Mouse (Mus musculus) midbrain, embryonic 10.5 days (tissue): Measurements from ENCODE around the gene E2f3. TPM values are rescaled to one million over a fixed set of nuclear protein-coding genes. Genes with fewer than 3 reads are reported as not detected.

ENCODE experiments used
- DNase-seq: peaks from one replicate; pipeline ENCODE4 v3.0.0-alpha.2; 2017; ENCODE audit warnings: low spot score
- H3K27ac ChIP-seq: fragments of 300-500 bp; sonication (generic); replicated peaks from 2 replicates; pipeline ENCODE4 v1.5.1; 2016; ENCODE audit warnings: mild to moderate bottlenecking
- H3K27me3 ChIP-seq: fragments of 300-500 bp; sonication (generic); 2 replicates; pipeline ENCODE4 v1.6.1; 2016; ENCODE audit warnings: low read depth, mild to moderate bottlenecking; ENCODE audit not compliant: poor library complexity, severe bottlenecking
- H3K36me3 ChIP-seq: fragments of 300-500 bp; sonication (generic); 2 replicates; pipeline ENCODE4 v1.6.1; 2016; ENCODE audit warnings: mild to moderate bottlenecking, moderate library complexity
- H3K4me1 ChIP-seq: fragments of 300-500 bp; sonication (generic); 2 replicates; pipeline ENCODE4 v1.6.1; 2016
- H3K4me3 ChIP-seq: fragments of 300-500 bp; sonication (generic); 2 replicates; pipeline ENCODE4 v1.5.1; 2016; ENCODE audit warnings: mild to moderate bottlenecking, moderate library complexity
- H3K9me3 ChIP-seq: fragments of 300-500 bp; sonication (generic); replicated peaks from 2 replicates; pipeline ENCODE4 v1.6.1; 2016; ENCODE audit warnings: mild to moderate bottlenecking
- WGBS: fragments of 180-500 bp; shearing (Covaris S2); methylation state at CpG from one replicate; pipeline ENCODE4 v1.1.7; 2016; 5-methylcytosine and 5-hydroxymethylcytosine counted together
- polyA plus RNA-seq: library from polyadenylated mRNA; unstranded; fragments of >200 nt; fragmentation: Nextera tagmentation; extraction: Ambion mirVana; gene quantifications from 2 replicates; pipeline ENCODE4 v1.2.1, GENCODE M21; 2016

The E2f3 gene
- polyA plus RNA-seq, 1 experiment from 2014 or later, result 20.4 TPM

GRCm38 (mm10) chr13:29970333-29970732 is 15.5 kb downstream of the E2f3 start:
- DNase-seq, result no peak
- Histone ChIP-seq H3K27ac (no peak overlapping the region), H3K4me1 (no peaks in the 10 kb centered on the region), H3K4me3 (no peak overlapping the region), H3K27me3 (no peaks in the 10 kb centered on the region), H3K36me3 (peaks cover 94% of the 10 kb centered on the region), H3K9me3 (no peaks in the 10 kb centered on the region)
- WGBS, result 96% methylated on average over 7 of the region's 7 CpGs

GRCm38 (mm10) chr13:29968636-29969035 is 17.2 kb downstream of the E2f3 start:
- no peak overlapping the region for H3K4me3 ChIP-seq
- peaks cover 94% of the 10 kb centered on the region for H3K36me3 ChIP-seq
- H3K27ac ChIP-seq, result no peak overlapping the region
- no peaks in the 10 kb centered on the region for H3K9me3 ChIP-seq
- no peak for DNase-seq
- WGBS, result 96% methylated on average over 7 of the region's 7 CpGs
- H3K4me1 ChIP-seq, result no peaks in the 10 kb centered on the region
- H3K27me3 ChIP-seq, result no peaks in the 10 kb centered on the region

- no peak overlapping the region for H3K4me3 ChIP-seq
- 95% methylated on average over 5 of the region's 5 CpGs for WGBS
These were observed 18.5 kb downstream of the E2f3 start for GRCm38 (mm10) chr13:29967367-29967766.

GRCm38 (mm10) chr13:29966966-29967365 is 18.9 kb downstream of the E2f3 start:
- WGBS, result 97% methylated on average over 8 of the region's 8 CpGs
- DNase-seq, result no peak
- Histone ChIP-seq H3K36me3 (peaks cover 93% of the 10 kb centered on the region), H3K27ac (no peak overlapping the region), H3K4me1 (no peaks in the 10 kb centered on the region), H3K4me3 (no peak overlapping the region), H3K27me3 (no peaks in the 10 kb centered on the region), H3K9me3 (no peaks in the 10 kb centered on the region)

More at GRCm38 (mm10) chr13:29967367-29967766, 18.5 kb downstream of the E2f3 start:
- no peak for DNase-seq
- H3K36me3 ChIP-seq, result peaks cover 94% of the 10 kb centered on the region
- H3K27ac ChIP-seq, result no peak overlapping the region
- H3K27me3 ChIP-seq, result no peaks in the 10 kb centered on the region
- no peaks in the 10 kb centered on the region for H3K4me1 ChIP-seq
- H3K9me3 ChIP-seq, result no peaks in the 10 kb centered on the region

- H3K9me3 ChIP-seq, result no peaks in the 10 kb centered on the region
- no peak for DNase-seq
- no peak overlapping the region for H3K4me3 ChIP-seq
- no peaks in the 10 kb centered on the region for H3K27me3 ChIP-seq
- H3K4me1 ChIP-seq, result no peaks in the 10 kb centered on the region
- peaks cover 94% of the 10 kb centered on the region for H3K36me3 ChIP-seq
- no peak overlapping the region for H3K27ac ChIP-seq
- WGBS, result 92% methylated on average over 6 of the region's 6 CpGs
These were observed 21.8 kb downstream of the E2f3 start for GRCm38 (mm10) chr13:29964087-29964486.

- Histone ChIP-seq H3K4me1 (no peaks in the 10 kb centered on the region), H3K36me3 (peaks cover 99% of the 10 kb centered on the region), H3K27me3 (no peaks in the 10 kb centered on the region), H3K9me3 (0 out of 2 replicates have a peak, but pooled peaks cover 3% of the 10 kb centered on the region), H3K4me3 (no peak overlapping the region), H3K27ac (no peak overlapping the region)
- WGBS, result 95% methylated on average over 6 of the region's 6 CpGs
- no peak for DNase-seq
These were observed 25.4 kb downstream of the E2f3 start for GRCm38 (mm10) chr13:29960416-29960815.

GRCm38 (mm10) chr13:29957731-29958254 is 28.1 kb downstream of the E2f3 start:
- H3K27me3 ChIP-seq, result no peaks in the 10 kb centered on the region
- H3K36me3 ChIP-seq, result peaks cover 99% of the 10 kb centered on the region
- no peaks in the 10 kb centered on the region for H3K4me1 ChIP-seq
- no peak overlapping the region for H3K27ac ChIP-seq
- no peak overlapping the region for H3K4me3 ChIP-seq
- 78% methylated on average over 9 of the region's 9 CpGs for WGBS
- H3K9me3 ChIP-seq, result peaks cover 7% of the 10 kb centered on the region; the same call in 1 of the 2 replicates
- no peak for DNase-seq

GRCm38 (mm10) chr13:29956821-29957421 is 28.9 kb downstream of the E2f3 start:
- Histone ChIP-seq H3K27me3 (no peaks in the 10 kb centered on the region), H3K27ac (no peak overlapping the region), H3K36me3 (peaks cover 99% of the 10 kb centered on the region), H3K4me1 (no peaks in the 10 kb centered on the region), H3K9me3 (peaks cover 7% of the 10 kb centered on the region; the same call in 1 of the 2 replicates), H3K4me3 (no peak overlapping the region)
- DNase-seq, result no peak
- 95% methylated on average over 12 of the region's 12 CpGs for WGBS

GRCm38 (mm10) chr13:29955296-29955695 is 30.6 kb downstream of the E2f3 start:
- Histone ChIP-seq H3K27ac (no peak overlapping the region), H3K4me1 (no peaks in the 10 kb centered on the region), H3K27me3 (no peaks in the 10 kb centered on the region), H3K36me3 (peaks cover 99% of the 10 kb centered on the region), H3K4me3 (no peak overlapping the region), H3K9me3 (peaks cover 7% of the 10 kb centered on the region; the same call in 1 of the 2 replicates)
- 91% methylated on average over 10 of the region's 11 CpGs for WGBS
- DNase-seq, result no peak

- Histone ChIP-seq H3K27me3 (no peaks in the 10 kb centered on the region), H3K36me3 (peaks cover 99% of the 10 kb centered on the region), H3K27ac (no peak overlapping the region), H3K9me3 (peaks cover 7% of the 10 kb centered on the region; the same call in 1 of the 2 replicates), H3K4me3 (no peak overlapping the region), H3K4me1 (no peaks in the 10 kb centered on the region)
- WGBS, result 95% methylated on average over 10 of the region's 10 CpGs
- DNase-seq, result no peak
These were observed 31.1 kb downstream of the E2f3 start for GRCm38 (mm10) chr13:29954741-29955140.

- no peaks in the 10 kb centered on the region for H3K4me1 ChIP-seq
- H3K27ac ChIP-seq, result no peak overlapping the region
- peaks cover 94% of the 10 kb centered on the region for H3K36me3 ChIP-seq
- H3K9me3 ChIP-seq, result peaks cover 7% of the 10 kb centered on the region; the same call in 1 of the 2 replicates
- H3K27me3 ChIP-seq, result no peaks in the 10 kb centered on the region
- no peak for DNase-seq
- no peak overlapping the region for H3K4me3 ChIP-seq
- 98% methylated on average over 4 of the region's 4 CpGs for WGBS
These were observed 32.3 kb downstream of the E2f3 start for GRCm38 (mm10) chr13:29953417-29954045.

GRCm38 (mm10) chr13:29946045-29946444 is 39.8 kb downstream of the E2f3 start:
- no peak for DNase-seq
- peaks cover 3% of the 10 kb centered on the region; the same call in 1 of the 2 replicates for H3K4me1 ChIP-seq
- H3K4me3 ChIP-seq, result no peak overlapping the region
- H3K36me3 ChIP-seq, result peaks cover 76% of the 10 kb centered on the region
- H3K27me3 ChIP-seq, result no peaks in the 10 kb centered on the region
- no peak overlapping the region for H3K27ac ChIP-seq
- WGBS, result 96% methylated on average over 8 of the region's 8 CpGs
- H3K9me3 ChIP-seq, result no peaks in the 10 kb centered on the region; the same call in 1 of the 2 replicates
